Mouse (Mus musculus): ENCODE measurements around the gene Prdm2. TPM values are rescaled to one million over a fixed set of nuclear protein-coding genes. Genes with fewer than 3 reads are reported as not detected.

Prdm2 gene
- polyA plus RNA-seq, 1 experiment from 2014 or later = 11.3 TPM

GRCm38 (mm10) chr4:143231790-143232422, 19.1 kb upstream of the Prdm2 start:
- Histone ChIP-seq H3K9ac (no peak overlapping the region), H3K27me3 (no peaks in the 10 kb centered on the region), H3K4me2 (no peak overlapping the region), H3K4me3 (replicated peaks) (no peak overlapping the region), H3K4me1 (no peaks in the 10 kb centered on the region), H3K27ac (no peak overlapping the region), H3K36me3 (no peaks in the 10 kb centered on the region), H3K9me3 (replicated peaks) (no peaks in the 10 kb centered on the region)
- 0 out of 2 replicates have a peak, but pooled peaks have one; percentile 36 for ATAC-seq (replicated peaks; ENCODE audit: low FRiP score)
- WGBS = 87% methylated on average over 10 of the region's 10 CpGs

GRCm38 (mm10) chr4:143231110-143231509, 18.3 kb upstream of the Prdm2 start:
- H3K27me3 ChIP-seq = no peaks in the 10 kb centered on the region
- H3K36me3 ChIP-seq = no peaks in the 10 kb centered on the region
- no peak for ATAC-seq (replicated peaks; ENCODE audit: low FRiP score)
- H3K9ac ChIP-seq = no peak overlapping the region
- no peak overlapping the region for H3K4me2 ChIP-seq
- H3K27ac ChIP-seq = no peak overlapping the region
- 69% methylated on average over 3 of the region's 3 CpGs for WGBS
- H3K9me3 ChIP-seq (replicated peaks) = no peaks in the 10 kb centered on the region
- no peaks in the 10 kb centered on the region for H3K4me1 ChIP-seq
- H3K4me3 ChIP-seq (replicated peaks) = no peak overlapping the region

- Histone ChIP-seq H3K9me3 (replicated peaks) (no peaks in the 10 kb centered on the region), H3K27ac (no peak overlapping the region), H3K4me2 (no peak overlapping the region), H3K4me1 (no peaks in the 10 kb centered on the region), H3K4me3 (replicated peaks) (no peak overlapping the region), H3K9ac (no peak overlapping the region), H3K27me3 (no peaks in the 10 kb centered on the region), H3K36me3 (no peaks in the 10 kb centered on the region)
- WGBS = 70% methylated on average over 5 of the region's 5 CpGs
- no peak for ATAC-seq (replicated peaks; ENCODE audit: low FRiP score)
Measured at GRCm38 (mm10) chr4:143227976-143228375, 15.2 kb upstream of the Prdm2 start.

DNA sequence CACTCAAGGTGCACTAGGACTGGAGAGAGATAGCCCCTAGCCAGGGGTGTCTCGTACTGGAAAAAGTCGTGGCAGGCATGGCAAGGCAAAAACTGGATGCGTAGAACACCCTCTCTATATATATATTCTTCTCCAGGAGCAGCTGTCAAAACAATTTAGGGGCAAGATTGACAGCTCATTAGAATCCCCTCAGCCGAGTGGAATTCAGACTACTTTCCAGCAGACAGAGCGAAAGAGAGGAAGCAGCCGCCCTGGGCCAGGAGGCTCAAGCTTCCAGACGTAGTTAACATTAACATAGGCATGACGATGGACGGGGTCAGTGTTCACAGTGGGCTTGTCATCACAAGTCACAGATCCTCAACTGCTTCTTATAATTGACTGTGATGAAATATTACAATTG, 13.1 kb upstream of the Prdm2 start:
- Histone ChIP-seq H3K4me1 (no peaks in the 10 kb centered on the region), H3K27me3 (no peaks in the 10 kb centered on the region), H3K4me2 (no peak overlapping the region), H3K36me3 (no peaks in the 10 kb centered on the region), H3K27ac (no peak overlapping the region), H3K9me3 (replicated peaks) (no peaks in the 10 kb centered on the region), H3K4me3 (replicated peaks) (no peak overlapping the region), H3K9ac (no peak overlapping the region)
- ATAC-seq (replicated peaks; ENCODE audit: low FRiP score) = no peak
- WGBS = 40% methylated on average over 9 of the region's 9 CpGs

- Histone ChIP-seq H3K9ac (no peak overlapping the region), H3K4me2 (peak overlapping the region; percentile 28), H3K4me1 (peaks cover 4% of the 10 kb centered on the region; the same call in 1 of the 2 replicates), H3K4me3 (replicated peaks) (no peak overlapping the region), H3K27me3 (no peaks in the 10 kb centered on the region), H3K36me3 (no peaks in the 10 kb centered on the region), H3K9me3 (replicated peaks) (no peaks in the 10 kb centered on the region), H3K27ac (no peak overlapping the region)
- WGBS = 20% methylated on average over 9 of the region's 9 CpGs
- no peak for ATAC-seq (replicated peaks; ENCODE audit: low FRiP score)
Measured at GRCm38 (mm10) chr4:143219316-143219751, 6.5 kb upstream of the Prdm2 start.

GRCm38 (mm10) chr4:143218858-143219257, 6.1 kb upstream of the Prdm2 start:
- H3K27me3 ChIP-seq = no peaks in the 10 kb centered on the region
- H3K9me3 ChIP-seq (replicated peaks) = no peaks in the 10 kb centered on the region
- H3K27ac ChIP-seq = no peak overlapping the region
- no peak for ATAC-seq (replicated peaks; ENCODE audit: low FRiP score)
- H3K9ac ChIP-seq = no peak overlapping the region
- no peak overlapping the region for H3K4me3 ChIP-seq (replicated peaks)
- H3K36me3 ChIP-seq = no peaks in the 10 kb centered on the region
- WGBS = 82% methylated on average over 2 of the region's 2 CpGs
- peaks cover 4% of the 10 kb centered on the region; the same call in 1 of the 2 replicates for H3K4me1 ChIP-seq
- H3K4me2 ChIP-seq = no peak overlapping the region

DNA sequence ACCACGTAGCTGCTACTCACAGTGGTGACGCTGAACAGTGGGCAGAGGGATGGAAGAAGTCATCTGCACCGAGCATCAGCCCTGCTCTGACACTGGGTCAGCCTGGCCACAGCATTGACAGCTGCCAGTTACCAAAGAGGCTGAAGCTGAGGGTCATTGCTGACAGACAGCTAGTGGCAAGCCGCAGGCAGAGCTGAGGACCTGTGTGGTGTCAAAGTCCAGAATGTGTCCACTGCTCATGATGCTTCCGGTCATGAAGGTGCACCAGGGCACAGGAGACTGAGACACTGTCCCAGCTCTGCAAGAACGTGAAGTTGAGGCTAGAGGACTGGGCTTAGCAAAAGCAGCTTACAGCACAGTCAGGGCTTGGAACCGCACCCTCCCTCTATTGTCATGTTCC, 4.4 kb upstream of the Prdm2 start:
- no peaks in the 10 kb centered on the region for H3K27me3 ChIP-seq
- peaks cover 10% of the 10 kb centered on the region for H3K4me1 ChIP-seq
- H3K9ac ChIP-seq = no peak overlapping the region
- no peak overlapping the region for H3K4me3 ChIP-seq (replicated peaks)
- no peaks in the 10 kb centered on the region for H3K9me3 ChIP-seq (replicated peaks)
- H3K27ac ChIP-seq = no peak overlapping the region
- no peak for ATAC-seq (replicated peaks; ENCODE audit: low FRiP score)
- H3K36me3 ChIP-seq = no peaks in the 10 kb centered on the region
- 83% methylated on average over 7 of the region's 7 CpGs for WGBS
- H3K4me2 ChIP-seq = no peak overlapping the region

- Histone ChIP-seq H3K4me1 (peaks cover 24% of the 10 kb centered on the region), H3K27me3 (no peaks in the 10 kb centered on the region), H3K4me3 (replicated peaks) (no peak overlapping the region), H3K9me3 (replicated peaks) (no peaks in the 10 kb centered on the region), H3K4me2 (no peak overlapping the region), H3K36me3 (no peaks in the 10 kb centered on the region), H3K27ac (no peak overlapping the region), H3K9ac (no peak overlapping the region)
- no peak for ATAC-seq (replicated peaks; ENCODE audit: low FRiP score)
- WGBS = 82% methylated on average over 3 of the region's 3 CpGs
Measured at GRCm38 (mm10) chr4:143214221-143214797, 1.5 kb upstream of the Prdm2 start.

DNA sequence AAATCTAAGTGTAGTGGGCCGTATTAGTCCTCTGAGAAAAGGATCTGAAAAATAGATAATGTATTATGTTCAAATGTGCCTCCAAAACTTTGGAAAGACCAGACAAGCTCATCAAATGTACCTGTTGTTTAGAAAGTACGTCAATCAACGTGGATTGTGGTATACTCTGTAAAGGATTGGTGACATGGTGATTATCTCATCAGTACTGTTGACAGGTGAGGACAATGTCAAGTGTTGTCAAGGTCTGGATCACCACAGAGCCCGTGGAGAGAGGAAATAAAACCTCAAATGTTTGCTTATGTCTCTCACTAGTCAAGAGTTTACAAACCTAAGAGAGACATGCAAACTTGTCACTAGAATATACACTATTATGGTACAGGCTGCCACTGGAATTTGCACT, 776 bp upstream of the Prdm2 start:
- Histone ChIP-seq H3K27me3 (no peaks in the 10 kb centered on the region), H3K27ac (no peak overlapping the region), H3K4me1 (peaks cover 24% of the 10 kb centered on the region), H3K4me2 (no peak overlapping the region), H3K36me3 (no peaks in the 10 kb centered on the region), H3K9me3 (replicated peaks) (no peaks in the 10 kb centered on the region), H3K4me3 (replicated peaks) (no peak overlapping the region), H3K9ac (no peak overlapping the region)
- whole genome bisulfite sequencing = 91% methylated on average over 4 of the region's 4 CpGs
- ATAC-seq (replicated peaks; ENCODE audit: low FRiP score) = no peak

DNA sequence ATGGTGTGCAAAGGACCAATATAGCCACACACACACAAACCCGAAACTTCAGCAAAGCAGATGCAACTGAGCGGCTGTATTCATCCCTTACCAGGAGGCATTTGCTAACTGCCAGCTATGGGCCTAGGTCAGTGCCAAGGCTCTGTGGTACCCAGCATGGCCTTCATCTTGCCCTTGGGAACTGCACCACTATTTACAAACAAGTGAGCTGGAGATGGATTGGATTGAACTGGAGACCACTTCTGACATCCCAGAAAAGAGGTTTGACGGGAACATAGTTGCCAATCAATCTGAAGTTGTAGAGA, 332 bp upstream of the Prdm2 start:
- Histone ChIP-seq H3K9me3 (replicated peaks) (no peaks in the 10 kb centered on the region), H3K27me3 (no peaks in the 10 kb centered on the region), H3K4me1 (peaks cover 24% of the 10 kb centered on the region), H3K9ac (no peak overlapping the region; the same call in 1 of the 2 replicates), H3K4me3 (replicated peaks) (peak overlapping the region; percentile 89), H3K27ac (no peak overlapping the region), H3K4me2 (peak overlapping the region; percentile 88), H3K36me3 (no peaks in the 10 kb centered on the region)
- WGBS = 96% methylated on average over 3 of the region's 3 CpGs
- ATAC-seq (replicated peaks; ENCODE audit: low FRiP score) = 0 out of 2 replicates have a peak, but pooled peaks have one; percentile 3

- WGBS = 7% methylated on average over 43 of the region's 43 CpGs
- peak overlapping the region; percentile 88 for H3K4me2 ChIP-seq
- H3K4me1 ChIP-seq = peaks cover 24% of the 10 kb centered on the region
- peak; percentile 66 for ATAC-seq (replicated peaks; ENCODE audit: low FRiP score)
- peak overlapping the region; percentile 90 for H3K9ac ChIP-seq
- H3K36me3 ChIP-seq = no peaks in the 10 kb centered on the region
- H3K9me3 ChIP-seq (replicated peaks) = no peaks in the 10 kb centered on the region
- peak overlapping the region; percentile 89 for H3K4me3 ChIP-seq (replicated peaks)
- no peaks in the 10 kb centered on the region for H3K27me3 ChIP-seq
- H3K27ac ChIP-seq = peak overlapping the region; percentile 80
Measured at GRCm38 (mm10) chr4:143211584-143212340, 1.0 kb downstream of the Prdm2 start.

DNA sequence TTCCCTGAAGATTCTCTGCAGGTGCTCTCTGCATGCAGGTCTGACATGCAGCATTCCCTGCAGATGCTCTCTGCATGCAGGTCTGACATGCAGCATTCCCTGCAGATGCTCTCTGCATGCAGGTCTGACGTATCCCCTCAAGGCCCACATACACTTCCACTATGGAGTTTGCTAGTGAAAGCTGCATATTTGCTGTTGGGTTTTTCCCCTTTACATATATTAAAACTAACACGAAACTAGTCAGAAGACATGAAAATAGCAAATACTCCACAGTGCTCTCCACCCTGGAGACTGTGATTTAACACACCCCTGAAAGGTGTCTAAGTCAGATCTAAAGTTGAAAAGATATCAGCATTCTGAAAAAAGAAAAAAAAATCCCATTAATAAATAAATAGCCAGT, 2.8 kb downstream of the Prdm2 start:
- no peak for ATAC-seq (replicated peaks; ENCODE audit: low FRiP score)
- Histone ChIP-seq H3K4me1 (peaks cover 24% of the 10 kb centered on the region), H3K4me3 (replicated peaks) (no peak overlapping the region), H3K4me2 (no peak overlapping the region), H3K9ac (no peak overlapping the region), H3K27me3 (no peaks in the 10 kb centered on the region), H3K9me3 (replicated peaks) (no peaks in the 10 kb centered on the region), H3K36me3 (no peaks in the 10 kb centered on the region), H3K27ac (no peak overlapping the region)
- WGBS = 82% methylated on average over 2 of the region's 2 CpGs

All from kidney, embryonic 15.5 days (tissue).